Mouse (Mus musculus): ENCODE measurements at regions not wholly inside any gene's neighbourhood (a gene's known extent, or its start where the extent isn't known, plus 50 kb on each side); places are given as distances from the start of the nearest gene placed in this dataset.

- DNase-seq (ENCODE audit: low spot score), result no peak
Measured at GRCm38 (mm10) chr9:47133454-47133853, 134.9 kb downstream of the Gm4791 start.

- no peak for DNase-seq (ENCODE audit: low spot score)
Measured at GRCm38 (mm10) chr9:47133873-47134272, 135.3 kb downstream of the Gm4791 start.

GRCm38 (mm10) chr9:47134479-47134878 is 135.9 kb downstream of the Gm4791 start:
- DNase-seq (ENCODE audit: low spot score), result no peak

- DNase-seq (ENCODE audit: low spot score), result no peak
Measured at GRCm38 (mm10) chr9:47136641-47137040, 138.1 kb downstream of the Gm4791 start.

GRCm38 (mm10) chr9:47153471-47153870 is 154.9 kb downstream of the Gm4791 start:
- no peak for DNase-seq (ENCODE audit: low spot score)

- no peak for DNase-seq (ENCODE audit: low spot score)
Measured at GRCm38 (mm10) chr9:47165480-47166131, 167.1 kb downstream of the Gm4791 start.

- DNase-seq (ENCODE audit: low spot score), result no peak
Measured at GRCm38 (mm10) chr9:47167681-47168240, 169.2 kb downstream of the Gm4791 start.

GRCm38 (mm10) chr9:47176044-47176443 is 177.5 kb downstream of the Gm4791 start:
- no peak for DNase-seq (ENCODE audit: low spot score)

GRCm38 (mm10) chr9:47218101-47218500 is 219.6 kb downstream of the Gm4791 start:
- no peak for DNase-seq (ENCODE audit: low spot score)

- DNase-seq (ENCODE audit: low spot score), result no peak
Measured at GRCm38 (mm10) chr9:47223536-47223935, 225.0 kb downstream of the Gm4791 start.

- no peak for DNase-seq (ENCODE audit: low spot score)
Measured at GRCm38 (mm10) chr9:47224249-47224648, 225.7 kb downstream of the Gm4791 start.

- DNase-seq (ENCODE audit: low spot score), result no peak
Measured at GRCm38 (mm10) chr9:47226476-47227271, 228.1 kb downstream of the Gm4791 start.

GRCm38 (mm10) chr9:47227298-47227697 is 228.8 kb downstream of the Gm4791 start:
- DNase-seq (ENCODE audit: low spot score), result no peak

GRCm38 (mm10) chr9:47228736-47229135 is 230.2 kb downstream of the Gm4791 start:
- DNase-seq (ENCODE audit: low spot score), result no peak

- no peak for DNase-seq (ENCODE audit: low spot score)
Measured at GRCm38 (mm10) chr9:47229296-47229695, 230.8 kb downstream of the Gm4791 start.

GRCm38 (mm10) chr9:47240950-47241349 is 242.4 kb downstream of the Gm4791 start:
- DNase-seq (ENCODE audit: low spot score), result no peak

- no peak for DNase-seq (ENCODE audit: low spot score)
Measured at GRCm38 (mm10) chr9:47242051-47242450, 243.5 kb downstream of the Gm4791 start.

GRCm38 (mm10) chr9:47242526-47242925 is 244.0 kb downstream of the Gm4791 start:
- DNase-seq (ENCODE audit: low spot score), result no peak

GRCm38 (mm10) chr9:47249029-47249428 is 250.5 kb downstream of the Gm4791 start:
- no peak for DNase-seq (ENCODE audit: low spot score)

- DNase-seq (ENCODE audit: low spot score), result no peak
Measured at GRCm38 (mm10) chr9:47251160-47251559, 252.6 kb downstream of the Gm4791 start.

GRCm38 (mm10) chr9:47253836-47254657 is 255.5 kb downstream of the Gm4791 start:
- no peak for DNase-seq (ENCODE audit: low spot score)

- DNase-seq (ENCODE audit: low spot score), result peak; percentile 3
Measured at GRCm38 (mm10) chr9:47265946-47266490, 264.0 kb upstream of the Cadm1 start.
